Mouse (Mus musculus) activated CD4-positive, CD25-positive, alpha-beta regulatory T cell, adult 4 months (primary cell): ENCODE results near the gene Slc15a3. TPM values are rescaled to one million over a fixed set of nuclear protein-coding genes. Genes with fewer than 3 reads are reported as not detected.

Experiments
- ATAC-seq: one replicate; pipeline ENCODE4 v1.8.0; 2017
- polyA plus RNA-seq, 2 experiments: library from polyadenylated mRNA; unstranded; fragments of 100-300 nt; shearing (Covaris generic); gene quantifications; one replicate each; pipeline ENCODE4 v1.2.1; 2017

The Slc15a3 gene
- 1 to 10 TPM; 3.8 to 6.2 TPM for polyA plus RNA-seq

- ATAC-seq: peak; percentile 50
These were observed at the start of gene Slc15a3 for GRCm38 (mm10) chr19:10839010-10839892. Gene Slc15a3 (plus strand): TSS chr19:10839727.

GRCm38 (mm10) chr19:10790323-10790722 lies 49.2 kb upstream of the Slc15a3 start:
- ATAC-seq: no peak

- no peak for ATAC-seq
These were observed 46.5 kb upstream of the Slc15a3 start for GRCm38 (mm10) chr19:10793044-10793443.

- no peak for ATAC-seq
These were observed 44.6 kb upstream of the Slc15a3 start for GRCm38 (mm10) chr19:10794916-10795315.

- ATAC-seq: no peak
These were observed 41.0 kb upstream of the Slc15a3 start for GRCm38 (mm10) chr19:10798576-10798975.

GRCm38 (mm10) chr19:10799155-10799554 lies 40.4 kb upstream of the Slc15a3 start:
- no peak for ATAC-seq

GRCm38 (mm10) chr19:10801070-10801469 lies 38.5 kb upstream of the Slc15a3 start:
- peak; percentile 62 for ATAC-seq

- ATAC-seq: no peak
These were observed 37.6 kb upstream of the Slc15a3 start for GRCm38 (mm10) chr19:10801906-10802305.

- no peak for ATAC-seq
These were observed 35.8 kb upstream of the Slc15a3 start for GRCm38 (mm10) chr19:10803751-10804150.

GRCm38 (mm10) chr19:10804850-10805660 lies 34.5 kb upstream of the Slc15a3 start:
- ATAC-seq: no peak

GRCm38 (mm10) chr19:10805661-10806285 lies 33.8 kb upstream of the Slc15a3 start:
- ATAC-seq: no peak

- no peak for ATAC-seq
These were observed 30.8 kb upstream of the Slc15a3 start for GRCm38 (mm10) chr19:10808524-10809233.

GRCm38 (mm10) chr19:10809428-10810175 lies 29.9 kb upstream of the Slc15a3 start:
- ATAC-seq: no peak

- no peak for ATAC-seq
These were observed 29.4 kb upstream of the Slc15a3 start for GRCm38 (mm10) chr19:10810176-10810492.

- no peak for ATAC-seq
These were observed 28.1 kb upstream of the Slc15a3 start for GRCm38 (mm10) chr19:10811471-10811870.

GRCm38 (mm10) chr19:10813039-10813438 lies 26.5 kb upstream of the Slc15a3 start:
- ATAC-seq: peak; percentile 66

GRCm38 (mm10) chr19:10813905-10814304 lies 25.6 kb upstream of the Slc15a3 start:
- ATAC-seq: peak; percentile 11

- peak; percentile 41 for ATAC-seq
These were observed 23.7 kb upstream of the Slc15a3 start for GRCm38 (mm10) chr19:10815871-10816270.

- ATAC-seq: no peak
These were observed 23.1 kb upstream of the Slc15a3 start for GRCm38 (mm10) chr19:10816462-10816861.

GRCm38 (mm10) chr19:10818217-10818946 lies 21.1 kb upstream of the Slc15a3 start:
- ATAC-seq: no peak

- peak; percentile 19 for ATAC-seq
These were observed 18.2 kb upstream of the Slc15a3 start for GRCm38 (mm10) chr19:10821319-10821718.
